Mouse (Mus musculus) heart, postnatal 4 days (tissue): Measurements from ENCODE around the gene Olr1. TPM values are rescaled to one million over a fixed set of nuclear protein-coding genes. Genes with fewer than 3 reads are reported as not detected.
A peak's percentile ranks its signal among the peaks of the same experiment; 100 is the strongest.

Experiments
- DNase-seq: peaks from one replicate; pipeline ENCODE4 v3.0.0; 2021
- total RNA-seq, 2 experiments: library from RNA; stranded (reverse); gene quantifications; 2 replicates each; pipeline ENCODE4 v1.2.3; 2021

The Olr1 gene
- total RNA-seq, result under 1 TPM; 0.26 to 0.41 TPM

- no peak for DNase-seq
These were observed at the start of gene Olr1 for GRCm38 (mm10) chr6:129507024-129507423. Gene Olr1 (minus strand): TSS chr6:129507165.

- DNase-seq, result no peak
These were observed 41.0 kb upstream of the Olr1 start for GRCm38 (mm10) chr6:129548009-129548408.

GRCm38 (mm10) chr6:129547277-129547676 is 40.3 kb upstream of the Olr1 start:
- DNase-seq, result no peak

GRCm38 (mm10) chr6:129543709-129544606 is 37.0 kb upstream of the Olr1 start:
- peak; percentile 78 for DNase-seq

- no peak for DNase-seq
These were observed 35.6 kb upstream of the Olr1 start for GRCm38 (mm10) chr6:129542540-129542939.

GRCm38 (mm10) chr6:129541931-129542330 is 35.0 kb upstream of the Olr1 start:
- no peak for DNase-seq

GRCm38 (mm10) chr6:129538555-129538954 is 31.6 kb upstream of the Olr1 start:
- no peak for DNase-seq

GRCm38 (mm10) chr6:129535723-129536122 is 28.8 kb upstream of the Olr1 start:
- no peak for DNase-seq

GRCm38 (mm10) chr6:129534627-129535190 is 27.7 kb upstream of the Olr1 start:
- no peak for DNase-seq

GRCm38 (mm10) chr6:129534057-129534456 is 27.1 kb upstream of the Olr1 start:
- no peak for DNase-seq

- peak; percentile 84 for DNase-seq
These were observed 26.2 kb upstream of the Olr1 start, which contains the start of gene Gabarapl1 for GRCm38 (mm10) chr6:129532942-129533860. Gene Gabarapl1 (plus strand): TSS chr6:129533160.

GRCm38 (mm10) chr6:129532556-129532941 is 25.6 kb upstream of the Olr1 start:
- DNase-seq, result peak; percentile 83

GRCm38 (mm10) chr6:129530261-129530660 is 23.3 kb upstream of the Olr1 start:
- DNase-seq, result no peak

- no peak for DNase-seq
These were observed 22.6 kb upstream of the Olr1 start for GRCm38 (mm10) chr6:129529605-129530004.

GRCm38 (mm10) chr6:129527416-129527815 is 20.5 kb upstream of the Olr1 start:
- DNase-seq, result no peak

GRCm38 (mm10) chr6:129526069-129526468 is 19.1 kb upstream of the Olr1 start:
- no peak for DNase-seq

GRCm38 (mm10) chr6:129517752-129518408 is 10.9 kb upstream of the Olr1 start:
- peak; percentile 46 for DNase-seq

- DNase-seq, result no peak
These were observed 9.4 kb upstream of the Olr1 start for GRCm38 (mm10) chr6:129516388-129516787.

- no peak for DNase-seq
These were observed 8.1 kb upstream of the Olr1 start for GRCm38 (mm10) chr6:129515068-129515467.

- DNase-seq, result no peak
These were observed 7.4 kb upstream of the Olr1 start for GRCm38 (mm10) chr6:129514376-129514775.

- DNase-seq, result no peak
These were observed 6.4 kb upstream of the Olr1 start for GRCm38 (mm10) chr6:129513409-129513808.

GRCm38 (mm10) chr6:129512868-129513267 is 5.9 kb upstream of the Olr1 start:
- no peak for DNase-seq
